Mouse (Mus musculus) liver, embryonic 11.5 days (tissue): ENCODE data around the gene Usp8. TPM values are rescaled to one million over a fixed set of nuclear protein-coding genes. Genes with fewer than 3 reads are reported as not detected.

Experiments
- ATAC-seq: fragments of 200-750 bp; cut with Nextera tagmentation; replicated peaks from 2 replicates; pipeline ENCODE4 v1.8.0; 2017; ENCODE audit warnings: moderate number of reproducible peaks, mild to moderate bottlenecking, moderate TSS enrichment, moderate library complexity; ENCODE audit not compliant: low FRiP score
- DNase-seq: peaks from one replicate; pipeline ENCODE4 v3.0.0-alpha.2; 2017; ENCODE audit warnings: low spot score
- H3K27ac ChIP-seq: fragments of 300-500 bp; sonication (generic); 2 replicates; pipeline ENCODE4 v1.5.1; 2014; ENCODE audit warnings: mild to moderate bottlenecking, low read depth, low read length, control low read depth
- H3K27me3 ChIP-seq: fragments of 300-500 bp; sonication (generic); replicated peaks from 2 replicates; pipeline ENCODE4 v1.6.1; 2014; ENCODE audit warnings: low read length, mixed read lengths; ENCODE audit not compliant: control insufficient read depth, insufficient read depth
- H3K36me3 ChIP-seq: fragments of 300-500 bp; sonication (generic); 2 replicates; pipeline ENCODE4 v1.6.1; 2014; ENCODE audit warnings: mild to moderate bottlenecking, low read length, moderate library complexity, mixed read lengths; ENCODE audit not compliant: control insufficient read depth, insufficient read depth
- H3K4me1 ChIP-seq: fragments of 300-500 bp; sonication (generic); replicated peaks from 2 replicates; pipeline ENCODE4 v1.6.1; 2014; ENCODE audit warnings: low read length, mixed read lengths; ENCODE audit not compliant: control insufficient read depth, insufficient read depth
- H3K4me2 ChIP-seq: fragments of 300-500 bp; sonication (generic); 2 replicates; pipeline ENCODE4 v1.6.1; 2014; ENCODE audit warnings: mild to moderate bottlenecking, control low read depth, moderate library complexity
- H3K4me3 ChIP-seq: fragments of 300-500 bp; sonication (generic); 2 replicates; pipeline ENCODE4 v1.5.1; 2014; ENCODE audit warnings: low read depth, low read length, control low read depth
- H3K9ac ChIP-seq: fragments of 300-500 bp; sonication (generic); 2 replicates; pipeline ENCODE4 v1.6.1; 2014; ENCODE audit warnings: low read depth, low read length, control low read depth
- H3K9me3 ChIP-seq: fragments of 300-500 bp; sonication (generic); 2 replicates; pipeline ENCODE4 v1.6.1; 2016; ENCODE audit warnings: low read length, inconsistent platforms, mixed read lengths; ENCODE audit not compliant: control insufficient read depth
- WGBS: fragments of 180-500 bp; shearing (Covaris S2); extraction: QIAGEN DNeasy Blood & Tissue Kit; methylation state at CpG from one replicate; pipeline ENCODE4 v1.1.7; 2014; 5-methylcytosine and 5-hydroxymethylcytosine counted together
- polyA plus RNA-seq: library from polyadenylated mRNA; unstranded; fragments of >200 nt; fragmentation: Nextera tagmentation; extraction: Ambion mirVana; gene quantifications from 2 replicates; pipeline ENCODE4 v1.2.1, GENCODE M21; 2014

Gene Usp8
- polyA plus RNA-seq, 1 experiment from 2014 or later = 38.3 TPM

GRCm38 (mm10) chr2:126676122-126676515 is 31.0 kb upstream of the Usp8 start, which contains the start of gene Gabpb1:
TSS of gene Gabpb1 (minus strand) at chr2:126676337.
- WGBS = 20% methylated on average over 12 of the region's 12 CpGs
- H3K9ac ChIP-seq = peak within 1 kb of the TSS; percentile 99
- ATAC-seq (no peak), DNase-seq (no peak)
- H3K27ac ChIP-seq = peak within 1 kb of the TSS; percentile 100
- H3K9me3 ChIP-seq = no peaks in the 10 kb centered on the region
- peaks cover 9% of the 10 kb centered on the region for H3K4me1 ChIP-seq
- H3K36me3 ChIP-seq = no peaks in the 10 kb centered on the region
- H3K27me3 ChIP-seq = no peaks in the 10 kb centered on the region
- H3K4me3 ChIP-seq = peak within 1 kb of the TSS; percentile 99
- H3K4me2 ChIP-seq = peak within 1 kb of the TSS; percentile 77

DNA sequence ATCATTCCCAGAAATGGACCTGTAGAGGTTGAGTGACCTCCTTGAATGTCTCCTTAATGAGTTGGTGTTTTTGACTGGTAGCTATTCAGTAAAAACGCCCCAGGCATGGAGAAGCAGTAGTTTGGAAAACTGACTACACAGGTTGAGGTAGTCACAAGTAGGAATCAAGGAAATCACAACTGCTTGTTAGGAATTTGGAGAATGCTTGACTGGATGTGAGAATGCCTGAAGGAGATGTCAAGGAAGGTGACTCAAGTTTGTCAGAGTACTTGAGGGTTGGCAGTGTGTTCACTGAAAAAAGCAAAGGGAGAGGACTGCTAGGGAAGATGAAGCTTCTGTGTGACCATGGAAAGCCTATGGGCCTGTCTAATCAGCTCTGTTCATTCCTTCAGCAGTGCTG is 29.8 kb upstream of the Usp8 start:
- Histone ChIP-seq H3K27ac (no peak overlapping the region), H3K4me3 (no peak overlapping the region), H3K4me2 (0 out of 2 replicates have a peak overlapping the region, but pooled peaks have one; percentile 77), H3K36me3 (no peaks in the 10 kb centered on the region), H3K27me3 (no peaks in the 10 kb centered on the region), H3K9ac (no peak overlapping the region), H3K9me3 (no peaks in the 10 kb centered on the region), H3K4me1 (peaks cover 7% of the 10 kb centered on the region)
- ATAC-seq (no peak), DNase-seq (no peak)
- 95% methylated on average over 1 of the region's 1 CpGs for WGBS

- Histone ChIP-seq H3K4me1 (no peaks in the 10 kb centered on the region), H3K27me3 (no peaks in the 10 kb centered on the region), H3K4me3 (no peak overlapping the region), H3K9ac (no peak overlapping the region), H3K9me3 (no peaks in the 10 kb centered on the region), H3K4me2 (peak overlapping the region; percentile 25), H3K27ac (no peak overlapping the region), H3K36me3 (peaks cover 2% of the 10 kb centered on the region; the same call in 1 of the 2 replicates)
- 51% methylated on average over 2 of the region's 2 CpGs for WGBS
- ATAC-seq (no peak), DNase-seq (no peak)
These were observed 24.8 kb upstream of the Usp8 start for GRCm38 (mm10) chr2:126682333-126682732.

- Histone ChIP-seq H3K9ac (no peak overlapping the region), H3K4me1 (no peaks in the 10 kb centered on the region), H3K9me3 (no peaks in the 10 kb centered on the region), H3K4me2 (no peak overlapping the region), H3K27ac (no peak overlapping the region), H3K27me3 (no peaks in the 10 kb centered on the region), H3K4me3 (no peak overlapping the region), H3K36me3 (peaks cover 2% of the 10 kb centered on the region; the same call in 1 of the 2 replicates)
- DNase-seq (no peak), ATAC-seq (no peak)
- WGBS = 60% methylated on average over 1 of the region's 1 CpGs
These were observed 24.2 kb upstream of the Usp8 start for GRCm38 (mm10) chr2:126682937-126683336.

GRCm38 (mm10) chr2:126691290-126691689 is 15.8 kb upstream of the Usp8 start:
- Histone ChIP-seq H3K4me1 (no peaks in the 10 kb centered on the region), H3K36me3 (no peaks in the 10 kb centered on the region), H3K9ac (no peak overlapping the region), H3K4me3 (no peak overlapping the region), H3K27me3 (no peaks in the 10 kb centered on the region), H3K27ac (no peak overlapping the region), H3K9me3 (no peaks in the 10 kb centered on the region), H3K4me2 (no peak overlapping the region)
- 79% methylated on average over 3 of the region's 3 CpGs for WGBS
- ATAC-seq (no peak), DNase-seq (no peak)

DNA sequence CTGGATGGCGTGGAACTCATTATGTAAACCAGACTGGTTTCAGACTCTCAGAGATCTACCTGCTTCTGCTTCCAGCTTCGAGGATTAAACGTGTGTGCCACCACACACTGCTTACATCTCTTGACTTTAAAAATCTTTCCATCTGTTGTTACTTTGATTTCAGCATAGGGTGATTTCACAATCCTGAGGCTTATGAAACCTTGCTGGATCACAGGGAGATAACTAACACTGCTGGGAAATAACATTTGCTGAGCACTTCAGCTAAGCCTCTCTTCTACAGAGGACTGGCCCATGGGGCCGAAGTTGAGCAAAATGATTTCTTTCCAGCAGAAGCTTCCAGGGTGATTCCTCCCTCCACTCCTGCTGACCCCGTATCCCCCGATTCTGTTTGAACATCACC is 11.8 kb upstream of the Usp8 start:
- 76% methylated on average over 6 of the region's 6 CpGs for WGBS
- H3K9ac ChIP-seq = no peak overlapping the region
- H3K36me3 ChIP-seq = no peaks in the 10 kb centered on the region
- no peak overlapping the region for H3K4me3 ChIP-seq
- ATAC-seq (no peak), DNase-seq (no peak)
- H3K27me3 ChIP-seq = no peaks in the 10 kb centered on the region
- no peak overlapping the region for H3K27ac ChIP-seq
- H3K4me2 ChIP-seq = no peak overlapping the region
- H3K4me1 ChIP-seq = no peaks in the 10 kb centered on the region
- H3K9me3 ChIP-seq = no peaks in the 10 kb centered on the region

DNA sequence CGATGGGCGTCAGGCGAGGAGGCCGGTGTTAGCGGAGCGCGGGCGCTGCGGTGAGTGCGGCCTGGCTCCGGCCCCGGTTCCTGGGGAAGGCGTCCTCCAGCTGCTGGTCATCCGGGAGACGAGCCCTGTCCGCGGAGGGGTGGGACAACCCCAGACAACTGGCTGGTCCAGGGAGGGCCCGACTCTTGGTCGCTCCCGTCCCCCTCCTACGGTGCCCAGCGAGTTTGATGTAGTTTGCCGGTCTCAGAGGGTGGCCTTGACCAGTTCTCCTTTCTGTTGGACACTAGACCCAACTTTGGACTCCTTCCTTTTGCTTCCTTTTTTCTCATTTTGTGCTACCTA is 281 bp downstream of the Usp8 start:
- ATAC-seq (peak; percentile 82), DNase-seq (no peak)
- H3K4me2 ChIP-seq = peak overlapping the region; percentile 73

GRCm38 (mm10) chr2:126708361-126708760 is 1.2 kb downstream of the Usp8 start:
- peaks cover 2% of the 10 kb centered on the region; the same call in 1 of the 2 replicates for H3K27me3 ChIP-seq
- no peaks in the 10 kb centered on the region for H3K9me3 ChIP-seq
- WGBS = 66% methylated on average over 4 of the region's 4 CpGs
- H3K27ac ChIP-seq = no peak overlapping the region
- peaks cover 7% of the 10 kb centered on the region for H3K4me1 ChIP-seq
- ATAC-seq (no peak), DNase-seq (no peak)
- no peak overlapping the region for H3K9ac ChIP-seq
- no peaks in the 10 kb centered on the region for H3K36me3 ChIP-seq
- H3K4me3 ChIP-seq = peak overlapping the region; percentile 93
- H3K4me2 ChIP-seq = peak overlapping the region; percentile 73

More for the DNA sequence above, 281 bp downstream of the Usp8 start:
- under 1% methylated on average over 23 of the region's 23 CpGs for WGBS
- Histone ChIP-seq H3K27me3 (peaks cover 2% of the 10 kb centered on the region; the same call in 1 of the 2 replicates), H3K27ac (peak overlapping the region; percentile 67), H3K4me3 (peak overlapping the region; percentile 93), H3K9ac (peak overlapping the region; percentile 75), H3K4me1 (peaks cover 7% of the 10 kb centered on the region), H3K9me3 (no peaks in the 10 kb centered on the region), H3K36me3 (no peaks in the 10 kb centered on the region)

DNA sequence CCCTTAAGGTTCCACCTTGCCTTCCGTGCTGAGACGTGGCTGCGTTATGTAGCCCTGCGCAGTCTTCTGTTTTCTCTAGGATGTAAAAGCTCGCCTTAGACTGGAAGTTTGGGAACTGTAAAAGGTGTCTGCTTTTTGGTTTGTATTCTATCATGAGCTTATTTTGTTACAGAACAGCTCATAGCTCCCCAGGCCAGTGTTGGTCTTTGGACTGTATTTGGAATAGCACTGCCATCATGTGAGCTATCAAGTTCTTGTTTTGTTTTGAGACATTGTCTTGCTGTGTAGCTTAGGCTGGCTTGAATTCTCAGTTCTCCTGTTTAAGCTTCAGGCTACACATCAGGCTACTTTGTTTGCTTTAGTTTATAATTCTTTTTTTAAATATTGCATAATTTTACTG is 5.4 kb downstream of the Usp8 start:
- 0 out of 2 replicates have a peak, but pooled peaks cover 2% of the 10 kb centered on the region for H3K36me3 ChIP-seq
- DNase-seq = no peak
- H3K27me3 ChIP-seq = no peaks in the 10 kb centered on the region
- no peak overlapping the region for H3K9ac ChIP-seq
- 94% methylated on average over 5 of the region's 5 CpGs for WGBS
- peaks cover 7% of the 10 kb centered on the region for H3K4me1 ChIP-seq
- ATAC-seq = no peak
- H3K27ac ChIP-seq = no peak overlapping the region
- H3K9me3 ChIP-seq = no peaks in the 10 kb centered on the region
- H3K4me2 ChIP-seq = no peak overlapping the region
- H3K4me3 ChIP-seq = no peak overlapping the region
